Mouse (Mus musculus) liver, embryonic 14.5 days (tissue): ENCODE measurements around the gene Lrrtm4. TPM values are rescaled to one million over a fixed set of nuclear protein-coding genes. Genes with fewer than 3 reads are reported as not detected.

Experiments used
- ATAC-seq: fragments of 200-750 bp; cut with Nextera tagmentation; 2 replicates; pipeline ENCODE4 v1.8.0; 2017; ENCODE audit warnings: moderate number of reproducible peaks, mild to moderate bottlenecking, moderate library complexity; ENCODE audit not compliant: insufficient read depth
- DNase-seq, 3 experiments: peaks; one replicate each; pipeline ENCODE4 v3.0.0-alpha.2; 2012 to 2013; ENCODE audit warnings: low read depth in 3 of 3, low spot score in 3 of 3
- H3K27ac ChIP-seq: fragments of 300-500 bp; sonication (generic); 2 replicates; pipeline ENCODE4 v1.5.1; 2014; ENCODE audit warnings: moderate library complexity, mild to moderate bottlenecking, control low read depth, inconsistent platforms
- H3K27me3 ChIP-seq: fragments of 300-500 bp; sonication (generic); 2 replicates; pipeline ENCODE4 v1.6.1; 2014; ENCODE audit warnings: mild to moderate bottlenecking, low read length, moderate library complexity; ENCODE audit not compliant: control insufficient read depth, insufficient read depth
- H3K36me3 ChIP-seq: fragments of 300-500 bp; sonication (generic); replicated peaks from 2 replicates; pipeline ENCODE4 v1.6.1; 2014; ENCODE audit warnings: low read depth; ENCODE audit not compliant: control insufficient read depth, insufficient read depth
- H3K4me1 ChIP-seq, 2 experiments: fragments of 200-500 bp in 1 of 2; fragments of 300-500 bp in 1 of 2; sonication (generic) in 1 of 2; replicated peaks; 2 replicates each; pipeline ENCODE4 v1.6.1; 2012 to 2014; ENCODE audit warnings: antibody characterized with exemption in 1 of 2, inconsistent platforms in 1 of 2, low read length in 1 of 2; ENCODE audit not compliant: control insufficient read depth in 2 of 2, insufficient read depth in 2 of 2
- H3K4me2 ChIP-seq: fragments of 300-500 bp; sonication (generic); 2 replicates; pipeline ENCODE4 v1.6.1; 2014; ENCODE audit warnings: low read depth, mild to moderate bottlenecking, control low read depth, moderate library complexity
- H3K4me3 ChIP-seq, 2 experiments: fragments of 200-500 bp in 1 of 2; fragments of 300-500 bp in 1 of 2; sonication (generic) in 1 of 2; 2 replicates each; pipeline ENCODE4 v1.5.1; 2012 to 2014; ENCODE audit warnings: low read depth in 2 of 2, low read length in 2 of 2, mild to moderate bottlenecking in 2 of 2, control low read depth in 1 of 2, inconsistent platforms in 1 of 2, moderate library complexity in 1 of 2; ENCODE audit not compliant: insufficient read depth in 1 of 2
- H3K9ac ChIP-seq: fragments of 300-500 bp; sonication (generic); replicated peaks from 2 replicates; pipeline ENCODE4 v1.6.1; 2014; ENCODE audit warnings: mild to moderate bottlenecking, control low read depth, moderate library complexity
- H3K9me3 ChIP-seq: fragments of 300-500 bp; sonication (generic); 2 replicates; pipeline ENCODE4 v1.6.1; 2016; ENCODE audit warnings: low read length, mixed read lengths; ENCODE audit not compliant: control insufficient read depth
- CTCF ChIP-seq: IDR thresholded peaks from 2 replicates; pipeline ENCODE4 v1.5.1; 2016; ENCODE audit warnings: antibody characterized with exemption, low read depth, control low read depth
- EP300 ChIP-seq: IDR thresholded peaks from 2 replicates; pipeline ENCODE4 v1.6.1; 2016; ENCODE audit warnings: antibody characterized with exemption, low read depth
- WGBS: fragments of 180-500 bp; shearing (Covaris S2); extraction: QIAGEN DNeasy Blood & Tissue Kit; methylation state at CpG from one replicate; pipeline ENCODE4 v1.1.7; 2014; ENCODE audit not compliant: insufficient replicate concordance; 5-methylcytosine and 5-hydroxymethylcytosine counted together
- polyA plus RNA-seq, 2 experiments: library from polyadenylated mRNA; depleted of rRNA in 1 of 2; stranded (reverse) in 1 of 2; unstranded in 1 of 2; fragments of >200 nt; fragmentation: Nextera tagmentation in 1 of 2; extraction: Ambion mirVana in 1 of 2; gene quantifications; 2 replicates each; pipeline versions ENCODE4 v1.2.1 to v1.2.3; 2012 to 2014

Gene Lrrtm4
- polyA plus RNA-seq (2012; rRNA removed) (0.02 and 0.03 TPM in 2 replicates), polyA plus RNA-seq (2014; fragmentation: Nextera tagmentation; extraction: Ambion mirVana) (not detected in 2 replicates)

- no peaks in the 10 kb centered on the region for H3K36me3 ChIP-seq
- no peak within 1 kb of the TSS for H3K4me2 ChIP-seq
- ATAC-seq (no peak), DNase-seq (no peak)
- H3K4me1 ChIP-seq, result no peaks in the 10 kb centered on the region
- H3K9ac ChIP-seq, result no peak within 1 kb of the TSS
- H3K9me3 ChIP-seq, result no peaks in the 10 kb centered on the region
- H3K27me3 ChIP-seq, result no peaks in the 10 kb centered on the region
- WGBS, result 15% methylated on average over 6 of the region's 6 CpGs
- H3K27ac ChIP-seq, result no peak within 1 kb of the TSS
- H3K4me3 ChIP-seq, result peak within 1 kb of the TSS in 1 of 2 experiments; percentile 7; a peak in 1 of 4 replicates
- TF ChIP-seq CTCF (no peak), EP300 (no peak)
Observed at GRCm38 (mm10) chr6:80018765-80019164, at the start of gene Lrrtm4. TSS of gene Lrrtm4 (plus strand) at chr6:80018877.

DNA sequence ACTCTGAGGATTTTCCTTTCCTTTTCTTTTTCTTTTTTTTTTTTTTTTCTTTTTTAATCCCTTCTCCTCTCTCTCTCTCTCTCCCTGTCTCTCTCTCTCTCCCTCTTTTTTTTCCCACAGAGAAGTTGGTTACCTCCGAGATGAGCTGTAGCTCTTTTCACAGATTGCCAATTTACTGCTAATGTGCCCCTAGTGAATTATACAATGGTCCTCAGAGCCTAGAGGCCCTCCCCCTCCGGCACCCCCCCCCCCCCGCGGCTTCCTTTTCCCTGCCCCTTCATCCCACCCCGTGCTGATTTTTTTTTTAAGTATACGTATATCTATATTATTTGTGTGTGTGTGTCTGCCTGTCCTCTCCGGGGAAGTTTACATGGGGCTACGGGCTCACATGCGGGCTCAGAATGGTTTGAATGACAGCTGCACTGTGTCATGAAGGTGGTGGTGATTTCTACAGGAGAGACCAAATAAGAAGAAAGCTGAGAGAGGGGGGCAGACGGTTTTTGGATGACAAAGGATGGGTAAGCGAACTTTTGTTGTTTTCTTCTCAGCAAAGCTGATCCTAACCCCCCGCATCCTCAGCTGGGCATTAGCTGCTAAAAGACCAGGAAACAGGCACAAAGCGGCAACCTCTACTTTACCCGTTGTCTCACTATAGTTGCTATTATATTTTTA is 648 bp downstream of the Lrrtm4 start:
- ATAC-seq, result no peak
- peak overlapping the region in 1 of 2 experiments; percentile 7; a peak in 1 of 4 replicates for H3K4me3 ChIP-seq
- H3K4me1 ChIP-seq, result no peaks in the 10 kb centered on the region
- TF ChIP-seq EP300 (no peak), CTCF (no peak)
- H3K36me3 ChIP-seq, result no peaks in the 10 kb centered on the region
- no peak overlapping the region for H3K27ac ChIP-seq
- no peaks in the 10 kb centered on the region for H3K9me3 ChIP-seq
- H3K27me3 ChIP-seq, result no peaks in the 10 kb centered on the region
- no peak for DNase-seq
- no peak overlapping the region for H3K9ac ChIP-seq
- H3K4me2 ChIP-seq, result no peak overlapping the region
- WGBS, result 8% methylated on average over 14 of the region's 14 CpGs

DNA sequence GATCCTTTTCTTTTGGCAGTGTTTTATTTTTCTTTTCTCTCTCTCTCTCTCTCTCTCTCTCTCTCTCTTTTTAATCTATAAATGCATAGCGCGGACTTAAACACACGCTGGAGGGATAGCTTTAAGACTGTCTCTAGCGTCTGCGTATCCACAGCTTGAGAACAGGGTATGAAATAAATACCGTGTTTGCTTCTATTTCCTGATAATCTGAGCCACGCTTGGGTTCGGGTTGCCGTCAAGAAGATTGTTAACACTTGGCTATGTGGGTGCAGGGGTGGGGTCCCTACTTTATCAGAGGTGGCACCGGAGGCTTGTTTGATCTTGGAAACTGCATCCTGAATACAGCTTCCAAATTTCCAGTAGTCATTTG is 1.2 kb downstream of the Lrrtm4 start:
- no peaks in the 10 kb centered on the region for H3K27me3 ChIP-seq
- WGBS, result 15% methylated on average over 10 of the region's 10 CpGs
- no peaks in the 10 kb centered on the region for H3K4me1 ChIP-seq
- no peaks in the 10 kb centered on the region for H3K36me3 ChIP-seq
- DNase-seq (no peak), ATAC-seq (no peak)
- no peak overlapping the region for H3K9ac ChIP-seq
- H3K4me3 ChIP-seq, result no peak overlapping the region
- TF ChIP-seq CTCF, result no peak
- H3K4me2 ChIP-seq, result no peak overlapping the region
- H3K27ac ChIP-seq, result no peak overlapping the region
- H3K9me3 ChIP-seq, result no peaks in the 10 kb centered on the region

DNA sequence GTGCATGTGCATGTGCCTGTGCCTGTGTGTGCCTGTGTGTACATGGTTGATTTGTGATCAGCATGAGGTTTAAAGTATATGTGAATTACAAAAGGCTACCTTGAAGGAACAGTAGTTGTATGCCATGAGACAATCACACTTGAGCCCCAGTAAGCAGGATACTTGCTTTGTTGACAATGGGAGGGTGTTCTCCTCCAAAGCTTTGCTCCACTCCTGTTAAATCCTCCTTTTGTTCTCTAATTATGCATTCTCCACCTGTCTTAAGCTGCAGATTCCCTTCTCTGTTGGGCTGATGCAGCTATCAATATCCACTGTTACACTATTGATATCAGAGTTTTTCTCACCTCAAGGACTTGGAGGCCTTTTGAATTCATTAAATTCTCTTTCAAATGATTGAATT is 38.2 kb downstream of the Lrrtm4 start:
- no peaks in the 10 kb centered on the region for H3K9me3 ChIP-seq
- no peak for DNase-seq
- H3K36me3 ChIP-seq, result no peaks in the 10 kb centered on the region
- no peaks in the 10 kb centered on the region for H3K27me3 ChIP-seq
- no peak overlapping the region for H3K9ac ChIP-seq
- no peaks in the 10 kb centered on the region for H3K4me1 ChIP-seq
- no peak for ATAC-seq
- H3K27ac ChIP-seq, result no peak overlapping the region
- no peak overlapping the region for H3K4me3 ChIP-seq
- no peak for TF ChIP-seq CTCF
- no peak for TF ChIP-seq EP300
- H3K4me2 ChIP-seq, result no peak overlapping the region

DNA sequence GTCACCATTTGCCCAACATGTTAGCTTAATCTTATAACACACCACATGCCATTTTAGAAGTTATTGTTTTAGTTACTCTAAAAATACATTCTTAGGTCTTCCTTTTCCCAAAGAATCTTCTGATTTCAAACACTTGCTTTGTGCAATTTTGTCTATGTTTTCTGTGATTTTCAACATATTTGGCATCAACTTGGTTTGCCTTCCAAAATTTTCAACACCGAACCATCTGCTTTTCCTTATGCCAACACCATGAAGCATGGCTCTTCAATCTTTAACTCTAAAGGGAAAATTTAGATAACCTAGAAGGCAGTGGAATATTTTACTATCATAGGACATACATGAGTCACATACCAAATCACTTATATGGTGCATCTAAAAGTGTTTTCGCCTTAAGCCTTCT is 59.3 kb downstream of the Lrrtm4 start:
- Histone ChIP-seq H3K4me2 (no peak overlapping the region), H3K36me3 (no peaks in the 10 kb centered on the region), H3K9ac (no peak overlapping the region), H3K4me3 (no peak overlapping the region), H3K27ac (no peak overlapping the region), H3K27me3 (no peaks in the 10 kb centered on the region), H3K4me1 (no peaks in the 10 kb centered on the region), H3K9me3 (no peaks in the 10 kb centered on the region)
- no peak for DNase-seq
- ATAC-seq, result no peak
- no peak for TF ChIP-seq EP300
- no peak for TF ChIP-seq CTCF
- 69% methylated on average over 2 of the region's 2 CpGs for WGBS
